Mouse (Mus musculus) gastrocnemius, postnatal 36 days (tissue): ENCODE measurements around the gene Psmc5. TPM values are rescaled to one million over a fixed set of nuclear protein-coding genes. Genes with fewer than 3 reads are reported as not detected.

Source experiments
- DNase-seq, 2 experiments: peaks; one replicate each; pipeline ENCODE4 v3.0.0; 2022
- intact Hi-C: fragments of 180-260 bp; cut with DNase I; formaldehyde crosslinking; loops from one replicate; pipeline ENCODE4 v1.15.1; 2025
- total RNA-seq, 2 experiments: library from RNA; stranded (reverse); gene quantifications; 2 replicates each; pipeline ENCODE4 v1.2.3; 2021

The Psmc5 gene
- total RNA-seq, 2 experiments from 2014 or later: 122 to 134 TPM

DNA sequence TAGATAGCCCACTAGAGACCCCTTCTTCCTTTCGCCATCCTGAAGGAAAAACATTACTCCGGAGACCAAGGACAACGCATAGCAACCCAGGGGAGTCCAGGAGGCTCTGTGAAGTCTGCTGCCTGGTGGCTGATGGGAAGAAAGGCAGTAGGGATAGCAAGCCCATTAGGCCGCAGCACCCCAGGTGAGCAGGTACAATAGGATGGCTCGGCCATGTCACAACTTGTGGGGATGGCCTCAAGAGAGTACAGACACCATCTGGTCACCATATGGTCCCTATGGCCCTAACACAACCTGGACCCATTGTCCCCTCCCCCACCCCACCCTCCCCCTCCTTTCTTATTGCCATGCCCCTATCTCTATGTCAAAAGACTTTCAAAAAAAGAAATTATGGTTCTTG is 11.9 kb downstream of the Psmc5 start:
- intact Hi-C loops: no loop called here
- no peak for DNase-seq

DNA sequence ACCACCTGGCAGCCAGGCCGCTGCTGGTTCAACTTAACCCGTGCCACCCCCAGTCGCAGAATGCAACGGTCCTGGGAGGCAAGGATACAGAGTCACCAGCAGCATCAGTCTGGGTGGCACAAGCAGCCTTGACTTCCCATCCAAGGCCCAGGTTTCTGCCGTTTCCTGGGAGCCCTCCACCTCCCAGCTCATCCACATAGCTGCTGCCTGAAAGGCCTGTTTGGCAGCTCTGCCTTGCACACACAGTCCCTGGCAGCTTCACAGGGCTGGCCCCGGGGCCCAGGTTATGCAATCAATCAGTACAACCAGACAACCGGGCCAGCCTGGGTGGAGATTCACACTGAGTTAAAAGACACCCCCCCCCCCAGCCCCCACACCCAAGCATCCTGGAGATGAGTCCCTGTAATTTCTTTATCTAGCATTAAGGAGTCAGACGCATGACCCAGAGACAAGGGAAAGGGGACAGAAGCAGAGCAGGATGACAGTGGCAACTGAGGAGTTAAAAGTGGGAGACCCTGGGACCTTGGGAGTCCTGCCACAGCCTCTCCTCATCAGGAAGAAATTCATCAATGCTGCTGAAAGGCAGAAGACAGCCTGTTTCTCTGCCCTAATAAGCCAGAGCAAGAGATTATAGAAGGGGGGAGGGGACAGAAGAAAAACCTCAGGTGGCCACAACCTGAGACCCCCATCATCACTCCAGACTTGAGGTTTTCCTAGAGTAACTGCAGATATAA is 12.5 kb downstream of the Psmc5 start:
- DNase-seq: peak; percentile 86 to 92
- intact Hi-C loops: no loop called here

DNA sequence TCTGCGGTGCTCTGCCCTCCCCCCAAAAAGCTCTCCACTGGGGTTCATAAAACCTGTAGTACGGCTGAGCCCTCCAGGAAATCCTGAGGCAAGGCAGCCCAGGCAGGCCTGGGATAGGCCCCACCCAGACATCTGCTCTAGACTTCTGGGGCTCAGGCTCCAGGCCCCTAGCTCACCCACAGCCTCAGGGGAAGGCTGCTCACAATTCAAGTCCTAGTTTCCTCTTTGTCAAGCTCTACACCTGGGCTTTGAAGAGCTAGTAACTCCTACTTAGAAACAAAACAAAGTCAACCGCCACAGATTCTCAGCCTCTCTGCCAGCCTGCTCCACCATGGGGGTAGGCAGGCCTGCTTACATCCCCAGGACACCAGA is 13.1 kb downstream of the Psmc5 start:
- intact Hi-C loops: no loop called here
- DNase-seq: peak in 1 of 2 experiments; percentile 43

DNA sequence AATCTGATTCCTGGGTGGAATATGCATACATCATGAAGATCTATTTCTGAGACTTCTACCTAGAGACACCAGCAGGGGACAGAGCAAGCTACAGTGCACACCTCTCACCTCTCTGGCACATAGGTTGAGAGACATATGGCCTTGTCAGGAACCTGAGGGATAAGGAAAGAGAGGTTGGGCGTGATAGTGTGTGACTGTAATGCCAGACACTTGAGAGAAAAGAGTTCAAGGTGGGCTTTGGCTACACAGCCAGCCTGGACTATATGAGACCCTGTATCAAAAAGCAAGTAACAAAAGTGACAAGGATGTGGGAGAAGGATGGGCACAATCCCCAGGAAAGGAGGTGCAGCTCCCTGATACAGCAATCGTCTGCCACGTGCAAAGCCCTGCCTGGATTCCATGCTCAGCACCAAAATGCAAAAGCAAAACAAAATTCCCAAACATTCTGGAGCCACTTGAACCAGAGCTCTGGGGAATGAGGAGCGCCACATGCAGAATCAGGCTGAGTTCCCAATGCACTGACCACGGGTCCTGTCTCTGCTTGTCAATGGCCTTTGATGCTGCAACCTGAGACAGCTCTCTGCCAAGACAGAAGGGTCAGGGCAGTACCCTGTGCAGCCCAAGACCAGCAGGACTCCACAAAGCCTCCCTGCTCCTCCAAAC is 15.3 kb downstream of the Psmc5 start:
- no peak for DNase-seq
- intact Hi-C loops: no loop called here

DNA sequence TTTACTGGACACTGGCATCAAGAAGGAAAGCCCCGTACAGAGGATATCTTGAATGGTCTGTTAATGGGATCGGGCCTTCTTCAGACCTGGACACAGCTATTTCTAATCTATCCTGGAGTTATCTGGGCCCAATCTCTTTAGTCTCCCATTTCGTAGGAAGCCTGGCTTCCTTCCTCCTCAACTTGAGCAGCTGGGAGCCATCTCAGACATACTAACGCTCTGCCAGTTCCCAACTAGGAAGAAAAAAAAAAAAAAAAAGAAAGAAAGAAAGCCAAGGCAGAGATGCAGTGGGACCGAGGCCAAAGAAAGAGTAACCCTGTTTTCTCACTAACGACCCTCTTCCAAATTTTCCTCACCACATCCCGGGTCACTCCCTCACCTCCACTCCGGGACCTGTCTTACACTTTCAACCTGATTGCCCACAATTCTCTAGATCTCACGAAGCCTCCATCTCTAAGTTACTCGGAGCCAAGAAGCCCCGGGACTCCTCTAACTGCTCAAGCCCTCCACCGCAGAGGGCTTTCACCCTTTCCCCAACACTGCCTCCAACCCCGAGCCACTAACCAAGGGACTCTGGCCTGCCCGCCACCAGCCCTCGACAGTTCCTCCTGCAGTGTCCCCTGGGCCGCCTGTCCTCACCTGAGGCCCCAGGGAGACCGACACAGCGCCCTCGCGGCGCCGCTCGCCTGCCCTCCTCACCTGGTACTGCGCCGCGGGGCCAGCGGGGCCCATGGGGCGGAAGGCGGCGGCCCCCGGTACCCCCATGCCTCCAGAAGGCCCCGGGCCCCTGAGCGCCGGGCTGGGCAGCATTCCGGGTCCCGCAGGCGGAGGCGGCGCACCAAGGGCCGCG is 16.1 kb downstream of the Psmc5 start:
- peak in 1 of 2 experiments; percentile 56 for DNase-seq
- intact Hi-C loops: loop anchor here (2.0 kb wide), 1 partner anchor 15 kb away; the partner anchor contains the start of genes Ftsj3 and Psmc5

- intact Hi-C loops: loop anchor here (2.0 kb wide), 1 partner anchor 16 kb away; the partner anchor contains the start of genes Ftsj3 and Psmc5
- DNase-seq: peak; percentile 98 to 100
Observed at GRCm38 (mm10) chr11:106272644-106273310, 16.8 kb downstream of the Psmc5 start, which contains the start of gene Smarcd2. Gene Smarcd2, minus strand, starts transcription at chr11:106272972.

GRCm38 (mm10) chr11:106273311-106273684 is 17.3 kb downstream of the Psmc5 start:
- intact Hi-C loops: loop anchor here (2.0 kb wide), 1 partner anchor 16 kb away; the partner anchor contains the start of genes Ftsj3 and Psmc5
- DNase-seq: no peak

GRCm38 (mm10) chr11:106273811-106274210 is 17.9 kb downstream of the Psmc5 start:
- no peak for DNase-seq
- intact Hi-C loops: loop anchor here (2.0 kb wide), 1 partner anchor 17 kb away; the partner anchor contains the start of genes Ftsj3 and Psmc5

DNA sequence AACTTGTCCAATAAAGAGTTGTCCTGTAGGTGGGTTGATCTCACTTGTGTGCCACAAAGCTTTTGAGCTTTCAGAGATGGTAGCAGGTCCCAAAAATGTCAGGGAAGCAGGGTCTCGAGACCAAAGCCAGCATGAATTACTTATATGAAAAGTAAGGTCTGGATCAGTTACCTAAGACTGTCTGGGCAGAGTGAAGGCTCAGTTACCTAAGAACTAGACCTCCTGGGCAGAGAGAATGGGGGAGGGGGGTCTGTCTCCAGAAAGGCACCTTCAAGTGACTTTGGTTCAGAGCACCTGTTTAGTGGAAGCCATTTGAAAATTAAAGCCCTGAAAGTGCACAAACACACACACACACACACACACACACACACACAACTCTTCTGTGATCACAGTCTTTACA is 18.4 kb downstream of the Psmc5 start:
- DNase-seq: no peak
- intact Hi-C loops: no loop called here

DNA sequence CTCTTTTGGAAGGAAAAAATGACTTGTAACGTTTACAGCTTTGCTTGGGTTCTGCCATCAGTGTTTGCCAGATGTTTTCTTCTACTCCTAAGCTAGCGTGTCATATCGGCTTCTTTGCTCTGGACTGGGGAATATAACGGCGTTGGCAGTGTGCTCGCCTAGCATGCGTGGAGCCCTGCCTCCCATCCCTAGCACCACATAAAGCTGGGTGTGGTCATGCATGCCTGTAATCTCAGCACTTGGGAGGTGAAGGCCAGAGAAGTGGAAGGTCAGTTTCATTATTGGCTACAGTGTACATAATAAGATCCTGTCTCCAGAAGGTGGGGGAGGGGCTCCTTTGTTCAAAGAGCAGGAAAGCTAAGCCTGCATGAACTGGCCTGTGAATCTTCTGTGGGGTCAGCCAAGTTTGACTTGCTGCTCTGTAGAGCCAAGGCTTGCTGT is 19.0 kb downstream of the Psmc5 start:
- no peak for DNase-seq
- intact Hi-C loops: no loop called here

DNA sequence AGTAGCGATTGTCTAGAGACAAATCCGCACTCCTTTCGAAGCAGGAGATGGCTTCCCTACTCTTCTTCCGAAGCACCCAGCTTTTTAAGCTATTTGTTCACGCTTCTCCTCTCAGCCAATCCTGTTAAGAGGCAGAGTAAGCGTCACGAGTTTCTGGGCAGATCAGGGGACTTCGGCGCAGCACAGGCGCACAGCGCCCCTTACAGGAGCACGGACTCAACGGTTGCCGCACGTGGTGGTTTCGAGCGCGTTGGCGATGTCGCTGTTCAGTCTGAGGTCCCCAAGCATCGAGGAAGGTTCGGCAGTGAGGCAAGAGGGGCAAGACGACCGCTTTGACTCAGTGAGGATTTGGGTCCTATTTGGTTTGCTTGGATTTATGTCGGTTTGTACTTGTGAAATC is 20.5 kb downstream of the Psmc5 start, which contains the start of gene Tcam1:
Tcam1 (plus strand) TSS at position 219 of the 400 bp plus-strand sequence.
- peak; percentile 89 to 92 for DNase-seq
- intact Hi-C loops: no loop called here

- intact Hi-C loops: loop anchor here (10.0 kb wide), 1 partner anchor 202 kb away; the partner anchor contains the start of gene Ern1
- no peak for DNase-seq
Observed at GRCm38 (mm10) chr11:106282452-106282851, 26.5 kb downstream of the Psmc5 start.

DNA sequence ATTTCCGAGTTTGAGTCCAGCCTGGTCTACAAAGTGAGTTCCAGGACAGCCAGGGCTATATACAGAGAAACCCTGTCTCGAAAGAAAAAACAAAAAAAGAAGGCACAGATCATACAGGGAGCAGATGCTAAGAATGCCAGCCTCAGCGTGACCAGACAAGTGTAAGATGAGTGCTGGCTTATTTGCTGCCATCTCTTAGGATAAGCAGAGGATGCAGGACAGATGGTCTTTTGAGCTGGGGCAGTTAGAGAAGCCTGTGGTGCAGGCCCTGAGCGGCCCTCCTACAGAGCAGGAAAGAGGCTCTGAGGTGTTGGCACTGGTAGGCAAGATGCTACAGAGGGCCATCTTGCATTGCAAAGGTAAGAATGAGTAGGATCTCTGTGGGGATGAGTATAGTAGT is 27.4 kb downstream of the Psmc5 start:
- DNase-seq: no peak
- intact Hi-C loops: loop anchor here (10.0 kb wide), 1 partner anchor 201 kb away; the partner anchor contains the start of gene Ern1

DNA sequence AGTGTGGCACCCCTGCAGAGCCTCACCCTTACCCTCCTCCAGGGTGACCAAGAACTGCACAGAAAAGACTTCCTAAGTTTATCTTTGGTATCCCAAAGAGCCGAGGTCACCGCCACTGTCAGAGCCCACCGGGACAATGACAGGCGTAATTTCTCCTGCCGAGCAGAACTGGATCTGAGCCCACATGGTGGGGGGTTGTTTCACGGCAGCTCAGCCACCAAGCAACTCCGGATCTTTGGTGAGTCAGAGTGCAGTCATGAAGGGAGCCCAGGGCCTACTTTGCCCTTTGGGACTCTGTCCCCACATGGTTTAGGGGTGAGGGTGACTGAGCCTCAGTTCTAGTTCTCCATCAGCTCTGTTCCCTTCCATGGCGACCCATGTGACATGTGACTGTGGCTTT is 28.2 kb downstream of the Psmc5 start:
- no peak for DNase-seq
- intact Hi-C loops: loop anchor here (10.0 kb wide), 1 partner anchor 201 kb away; the partner anchor contains the start of gene Ern1

DNA sequence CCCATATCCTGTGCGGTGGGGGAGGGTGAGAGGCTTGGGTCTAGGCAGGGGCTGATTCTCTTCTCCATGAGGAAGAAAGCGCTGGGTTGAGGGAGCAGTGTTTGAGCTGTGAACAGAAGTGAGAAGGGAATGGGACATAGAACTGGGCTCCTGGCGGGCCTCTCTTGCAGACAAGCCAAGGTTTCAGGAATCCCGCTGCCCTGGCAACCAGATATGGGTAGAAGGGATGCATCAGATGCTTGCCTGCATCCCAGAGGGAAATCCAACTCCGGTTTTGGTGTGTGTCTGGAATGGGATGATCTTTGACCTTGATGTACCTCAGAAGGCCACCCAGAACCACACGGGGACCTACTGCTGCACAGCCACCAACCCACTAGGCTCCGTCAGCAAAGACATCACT is 30.3 kb downstream of the Psmc5 start:
- no peak for DNase-seq
- intact Hi-C loops: loop anchor here (10.0 kb wide), 1 partner anchor 199 kb away; the partner anchor contains the start of gene Ern1

DNA sequence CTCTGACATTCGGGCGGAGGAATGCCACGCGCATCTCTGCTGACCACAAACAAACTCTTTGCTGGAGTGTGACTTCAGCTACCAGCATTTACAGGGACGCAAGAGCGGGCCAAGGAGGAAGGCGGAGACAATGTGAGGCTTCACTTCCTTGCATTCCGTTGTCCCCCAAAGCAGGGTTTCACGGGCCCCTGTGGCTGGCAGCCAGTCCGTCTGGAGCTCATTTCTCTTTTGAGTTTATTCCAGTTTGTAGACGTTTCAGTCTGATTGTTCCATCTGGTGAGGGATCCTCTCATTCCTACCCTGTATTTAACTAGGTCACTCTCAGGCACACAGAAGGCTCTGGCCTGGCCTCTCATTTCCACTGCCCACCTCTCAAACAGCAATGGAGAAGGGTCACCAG is 31.0 kb downstream of the Psmc5 start:
- intact Hi-C loops: loop anchor here (10.0 kb wide), 1 partner anchor 198 kb away; the partner anchor contains the start of gene Ern1
- DNase-seq: no peak

- intact Hi-C loops: loop anchor here (10.0 kb wide), 1 partner anchor 195 kb away; the partner anchor contains the start of gene Ern1
- peak in 1 of 2 experiments; percentile 52 for DNase-seq
Observed at GRCm38 (mm10) chr11:106289369-106289768, 33.4 kb downstream of the Psmc5 start.

GRCm38 (mm10) chr11:106290376-106290775 is 34.4 kb downstream of the Psmc5 start:
- intact Hi-C loops: no loop called here
- no peak for DNase-seq

DNA sequence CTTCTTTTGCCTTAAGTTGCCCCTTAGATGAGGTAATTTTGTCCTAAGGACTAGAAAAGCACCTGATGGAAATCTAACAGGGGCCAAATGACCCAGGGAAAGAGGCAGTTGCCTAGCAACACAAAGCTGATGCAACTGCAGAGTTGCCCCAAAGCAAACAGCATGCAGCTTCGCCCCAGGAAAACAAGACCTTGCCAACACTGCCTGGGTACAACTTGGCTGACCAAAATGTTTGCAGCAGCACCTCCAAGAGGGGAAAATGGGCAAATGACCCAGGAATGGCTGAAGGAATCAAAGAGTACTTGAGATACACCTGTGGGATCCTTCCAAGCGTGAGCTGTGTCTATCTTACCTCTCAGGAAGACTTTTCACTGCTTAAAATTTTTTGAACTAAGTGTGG is 35.9 kb downstream of the Psmc5 start:
- DNase-seq: no peak
- intact Hi-C loops: no loop called here

DNA sequence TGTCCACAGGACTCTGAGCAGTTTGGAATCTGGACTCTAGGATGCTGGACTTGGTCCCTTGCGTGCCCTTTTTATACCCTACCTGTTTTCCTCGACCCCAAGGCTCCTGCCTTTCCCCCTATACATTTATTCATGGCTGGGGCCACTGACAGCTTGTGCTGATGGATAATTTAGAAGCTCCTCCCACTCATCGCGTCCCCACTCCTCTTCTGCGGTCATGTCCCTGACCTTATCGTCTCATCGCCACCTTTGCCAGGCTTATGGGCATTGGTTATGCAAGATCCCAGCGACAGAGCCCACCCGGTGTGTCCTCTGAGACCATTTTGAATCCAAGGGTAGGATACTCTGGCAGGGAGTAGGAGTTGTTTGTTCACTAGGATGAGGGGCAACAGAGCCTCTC is 45.8 kb downstream of the Psmc5 start, which contains the start of gene Gh:
Gh (minus strand) TSS at position 101 of the 400 bp plus-strand sequence.
- no peak for DNase-seq
- intact Hi-C loops: loop anchor here (2.0 kb wide), 2 partner anchors 65 to 91 kb away; no protein-coding TSS in a partner anchor
